Comparison of ENCODE assay signal across 8 mouse cellular contexts in genomic region chr4:134796581-134797361, GRCm38 (mm10). TPM values are rescaled to one million over a fixed set of nuclear protein-coding genes. Genes with fewer than 3 reads are reported as not detected.
DNase-seq lines count a peak whose midpoint lies in the region; ATAC-seq and TF ChIP-seq lines count a peak whose summit lies in the region.

No protein-coding gene starts in this region.

- no peak overlapping the region for H3K4me2 ChIP-seq in intestine, embryonic 16.5 days (ENCODE audit: low read depth, low read length)
- H3K4me2 ChIP-seq in intestine, embryonic 15.5 days (replicated peaks) = no peak overlapping the region
- no peak overlapping the region for H3K4me2 ChIP-seq in liver, embryonic 14.5 days (ENCODE audit: low read depth)

- WGBS in intestine, embryonic 16.5 days = 24% methylated on average over 7 of the region's 7 CpGs
- 24% methylated on average over 7 of the region's 7 CpGs for WGBS in intestine, embryonic 15.5 days
- WGBS in liver, embryonic 14.5 days (ENCODE audit: insufficient replicate concordance) = 18% methylated on average over 7 of the region's 7 CpGs
- WGBS in forebrain, embryonic 10.5 days = 36% methylated on average over 7 of the region's 7 CpGs

- H3K9me3 ChIP-seq in intestine, embryonic 16.5 days (ENCODE audit: control insufficient read depth, low read length) = no peaks in the 10 kb centered on the region
- no peaks in the 10 kb centered on the region for H3K9me3 ChIP-seq in intestine, embryonic 15.5 days
- H3K9me3 ChIP-seq in liver, embryonic 14.5 days (ENCODE audit: control insufficient read depth, low read length) = no peaks in the 10 kb centered on the region
- no peaks in the 10 kb centered on the region for H3K9me3 ChIP-seq in forebrain, embryonic 10.5 days

- peak; percentile 65 for DNase-seq in ES-CJ7 (ENCODE audit: low read depth, low spot score)
- DNase-seq in cerebellum, adult 9-10 months = peak; percentile 74
- no peak for DNase-seq in liver, embryonic 14.5 days (ENCODE audit: low read depth in 3 of 3, low spot score in 3 of 3)
- no peak for DNase-seq in forebrain, embryonic 10.5 days (ENCODE audit: extremely low spot score, low spot score)
- DNase-seq in left cerebral cortex, postnatal 14 days (ENCODE audit: low spot score in 2 of 2) = no peak
- DNase-seq in frontal cortex, postnatal 10 days (ENCODE audit: low spot score in 2 of 2) = no peak

- intact Hi-C loops in left cerebral cortex, postnatal 14 days (cut with DNase I) = no loop called here

- H3K9ac ChIP-seq in intestine, embryonic 16.5 days (ENCODE audit: low read depth, low read length) = no peak overlapping the region
- no peak overlapping the region for H3K9ac ChIP-seq in intestine, embryonic 15.5 days
- H3K9ac ChIP-seq in liver, embryonic 14.5 days (replicated peaks) = no peak overlapping the region

- no peak overlapping the region for H3K27ac ChIP-seq in intestine, embryonic 16.5 days (ENCODE audit: low read length)
- H3K27ac ChIP-seq in intestine, embryonic 15.5 days = no peak overlapping the region
- no peak overlapping the region for H3K27ac ChIP-seq in liver, embryonic 14.5 days
- no peak overlapping the region for H3K27ac ChIP-seq in forebrain, embryonic 10.5 days

- no peak overlapping the region for H3K4me3 ChIP-seq in intestine, embryonic 16.5 days (ENCODE audit: low read length)
- H3K4me3 ChIP-seq in intestine, embryonic 15.5 days (replicated peaks) = no peak overlapping the region
- no peak overlapping the region for H3K4me3 ChIP-seq in liver, embryonic 14.5 days (ENCODE audit: insufficient read depth in 1 of 2, low read depth in 2 of 2, low read length in 2 of 2)
- no peak overlapping the region for H3K4me3 ChIP-seq in forebrain, embryonic 10.5 days

- no peaks in the 10 kb centered on the region for H3K4me1 ChIP-seq in intestine, embryonic 16.5 days (ENCODE audit: control insufficient read depth, insufficient read depth, low read length)
- no peaks in the 10 kb centered on the region for H3K4me1 ChIP-seq in intestine, embryonic 15.5 days (replicated peaks)
- peaks cover 3 to 4% of the 10 kb centered on the region in 2 experiments; a peak in 3 of 4 replicates for H3K4me1 ChIP-seq in liver, embryonic 14.5 days (replicated peaks; ENCODE audit: control insufficient read depth in 2 of 2, insufficient read depth in 2 of 2, low read length in 1 of 2)
- peaks cover 30% of the 10 kb centered on the region for H3K4me1 ChIP-seq in forebrain, embryonic 10.5 days

- no peaks in the 10 kb centered on the region for H3K36me3 ChIP-seq in intestine, embryonic 16.5 days (ENCODE audit: control insufficient read depth, insufficient read depth, low read length)
- H3K36me3 ChIP-seq in intestine, embryonic 15.5 days = no peaks in the 10 kb centered on the region
- H3K36me3 ChIP-seq in liver, embryonic 14.5 days (replicated peaks; ENCODE audit: control insufficient read depth, insufficient read depth, low read depth) = no peaks in the 10 kb centered on the region; the same call in 1 of the 2 replicates
- H3K36me3 ChIP-seq in forebrain, embryonic 10.5 days (replicated peaks) = peaks cover 17% of the 10 kb centered on the region

- no peak for TF ChIP-seq CTCF in liver, embryonic 14.5 days (IDR thresholded peaks at IDR 0.05; ENCODE audit: low read depth)

- H3K27me3 ChIP-seq in intestine, embryonic 16.5 days (replicated peaks; ENCODE audit: control insufficient read depth, insufficient read depth, low read length) = no peaks in the 10 kb centered on the region
- H3K27me3 ChIP-seq in intestine, embryonic 15.5 days (replicated peaks) = no peaks in the 10 kb centered on the region
- H3K27me3 ChIP-seq in liver, embryonic 14.5 days (ENCODE audit: control insufficient read depth, insufficient read depth, low read length) = no peaks in the 10 kb centered on the region
- no peaks in the 10 kb centered on the region for H3K27me3 ChIP-seq in forebrain, embryonic 10.5 days (ENCODE audit: poor library complexity, severe bottlenecking)

- TF ChIP-seq EP300 in liver, embryonic 14.5 days (IDR thresholded peaks at IDR 0.05; ENCODE audit: low read depth) = no peak

- peak; percentile 31; the same call in 1 of the 2 replicates for ATAC-seq in intestine, embryonic 16.5 days
- no peak for ATAC-seq in intestine, embryonic 15.5 days
- 0 out of 2 replicates have a peak, but pooled peaks have one; percentile 27 for ATAC-seq in liver, embryonic 14.5 days (ENCODE audit: insufficient read depth)

RNA-seq across cellular contexts. Expression of gene Ldlrap1, which starts 28.9 kb away (rescaled TPM):
- polyA plus RNA-seq in intestine, embryonic 16.5 days (2015; fragmentation: Nextera tagmentation; extraction: Ambion mirVana) = 19.0 and 19.6 TPM in 2 replicates
- 15.9 and 18.6 TPM in 2 replicates for polyA plus RNA-seq in intestine, embryonic 15.5 days (2015; fragmentation: Nextera tagmentation; extraction: Ambion mirVana)
- 7.0 and 9.1 TPM in 2 replicates for polyA plus RNA-seq in liver, embryonic 14.5 days (2012; rRNA removed)
- polyA plus RNA-seq in liver, embryonic 14.5 days (2014; fragmentation: Nextera tagmentation; extraction: Ambion mirVana) = 13.4 and 19.2 TPM in 2 replicates
- 9.6 and 11.8 TPM in 2 replicates for polyA plus RNA-seq in forebrain, embryonic 10.5 days (2016; fragmentation: Nextera tagmentation; extraction: Ambion mirVana)
- 1 to 10 TPM; 3.5 to 4.7 TPM for total RNA-seq in left cerebral cortex, postnatal 14 days (2021)

RNA-seq across cellular contexts. Expression of gene Maco1, which starts 56.4 kb away (rescaled TPM):
- polyA plus RNA-seq in intestine, embryonic 16.5 days (2015; fragmentation: Nextera tagmentation; extraction: Ambion mirVana) = 22.5 and 25.7 TPM in 2 replicates
- 28.6 and 31.2 TPM in 2 replicates for polyA plus RNA-seq in intestine, embryonic 15.5 days (2015; fragmentation: Nextera tagmentation; extraction: Ambion mirVana)
- 5.7 and 9.3 TPM in 2 replicates for polyA plus RNA-seq in liver, embryonic 14.5 days (2012; rRNA removed)
- polyA plus RNA-seq in liver, embryonic 14.5 days (2014; fragmentation: Nextera tagmentation; extraction: Ambion mirVana) = 11.7 and 13.0 TPM in 2 replicates
- polyA plus RNA-seq in forebrain, embryonic 10.5 days (2016; fragmentation: Nextera tagmentation; extraction: Ambion mirVana) = 33.0 and 35.0 TPM in 2 replicates
- 10 to 100 TPM; 49.2 to 53.0 TPM for total RNA-seq in left cerebral cortex, postnatal 14 days (2021)

Comparison
In these comparisons a context has a peak if more than half of its experiments do, and no peak if none do; other contexts are left out.
1. DNase-seq: peak in ES-CJ7 (single experiment) and cerebellum, adult 9-10 months (single experiment); none in liver, embryonic 14.5 days (0 of 3), forebrain, embryonic 10.5 days (single experiment), left cerebral cortex, postnatal 14 days (0 of 2) and frontal cortex, postnatal 10 days (0 of 2).